Mouse (Mus musculus) hindbrain, embryonic 14.5 days (tissue): ENCODE data around the gene Tmem159. TPM values are rescaled to one million over a fixed set of nuclear protein-coding genes. Genes with fewer than 3 reads are reported as not detected.

ENCODE experiments used
- ATAC-seq: fragments of 200-750 bp; cut with Nextera tagmentation; 2 replicates; pipeline ENCODE4 v1.8.0; 2017; ENCODE audit warnings: moderate number of reproducible peaks, mild to moderate bottlenecking, moderate TSS enrichment, moderate library complexity; ENCODE audit not compliant: low FRiP score
- DNase-seq: peaks from one replicate; pipeline ENCODE4 v3.0.0-alpha.2; 2015; ENCODE audit warnings: low spot score
- H3K27ac ChIP-seq: fragments of 300-500 bp; sonication (generic); 2 replicates; pipeline ENCODE4 v1.5.1; 2014; ENCODE audit warnings: mild to moderate bottlenecking, moderate library complexity
- H3K27me3 ChIP-seq: fragments of 300-500 bp; sonication (generic); 2 replicates; pipeline ENCODE4 v1.6.1; 2014; ENCODE audit warnings: mild to moderate bottlenecking, low read length, mixed read lengths; ENCODE audit not compliant: control insufficient read depth, insufficient read depth
- H3K36me3 ChIP-seq: fragments of 300-500 bp; sonication (generic); replicated peaks from 2 replicates; pipeline ENCODE4 v1.6.1; 2014; ENCODE audit not compliant: control insufficient read depth, insufficient read depth
- H3K4me1 ChIP-seq: fragments of 300-500 bp; sonication (generic); replicated peaks from 2 replicates; pipeline ENCODE4 v1.6.1; 2014; ENCODE audit warnings: antibody characterized with exemption, low read length, mixed read lengths; ENCODE audit not compliant: control insufficient read depth, insufficient read depth
- H3K4me2 ChIP-seq: fragments of 300-500 bp; sonication (generic); replicated peaks from 2 replicates; pipeline ENCODE4 v1.6.1; 2014; ENCODE audit warnings: mild to moderate bottlenecking, moderate library complexity
- H3K4me3 ChIP-seq: fragments of 300-500 bp; sonication (generic); replicated peaks from 2 replicates; pipeline ENCODE4 v1.5.1; 2014; ENCODE audit warnings: mild to moderate bottlenecking, low read length
- H3K9ac ChIP-seq: fragments of 300-500 bp; sonication (generic); 2 replicates; pipeline ENCODE4 v1.6.1; 2014
- H3K9me3 ChIP-seq: fragments of 300-500 bp; sonication (generic); 2 replicates; pipeline ENCODE4 v1.6.1; 2016; ENCODE audit warnings: low read length; ENCODE audit not compliant: control insufficient read depth
- WGBS: fragments of 180-500 bp; shearing (Covaris S2); extraction: QIAGEN DNeasy Blood & Tissue Kit; methylation state at CpG from one replicate; pipeline ENCODE4 v1.1.7; 2014; 5-methylcytosine and 5-hydroxymethylcytosine counted together
- polyA plus RNA-seq: library from polyadenylated mRNA; unstranded; fragments of >200 nt; fragmentation: Nextera tagmentation; extraction: Ambion mirVana; gene quantifications from 2 replicates; pipeline ENCODE4 v1.2.1, GENCODE M21; 2014

Tmem159 gene
- polyA plus RNA-seq, 1 experiment from 2014 or later = 12.0 TPM

GRCm38 (mm10) chr7:120156841-120157409 is 54.8 kb downstream of the Tmem159 start:
- Histone ChIP-seq H3K4me3 (no peak overlapping the region), H3K9me3 (no peaks in the 10 kb centered on the region), H3K4me2 (no peak overlapping the region), H3K27ac (no peak overlapping the region), H3K4me1 (peaks cover 14% of the 10 kb centered on the region), H3K27me3 (no peaks in the 10 kb centered on the region), H3K36me3 (no peaks in the 10 kb centered on the region), H3K9ac (no peak overlapping the region)
- ATAC-seq = no peak
- no peak for DNase-seq
- 20% methylated on average over 2 of the region's 2 CpGs for WGBS

DNA sequence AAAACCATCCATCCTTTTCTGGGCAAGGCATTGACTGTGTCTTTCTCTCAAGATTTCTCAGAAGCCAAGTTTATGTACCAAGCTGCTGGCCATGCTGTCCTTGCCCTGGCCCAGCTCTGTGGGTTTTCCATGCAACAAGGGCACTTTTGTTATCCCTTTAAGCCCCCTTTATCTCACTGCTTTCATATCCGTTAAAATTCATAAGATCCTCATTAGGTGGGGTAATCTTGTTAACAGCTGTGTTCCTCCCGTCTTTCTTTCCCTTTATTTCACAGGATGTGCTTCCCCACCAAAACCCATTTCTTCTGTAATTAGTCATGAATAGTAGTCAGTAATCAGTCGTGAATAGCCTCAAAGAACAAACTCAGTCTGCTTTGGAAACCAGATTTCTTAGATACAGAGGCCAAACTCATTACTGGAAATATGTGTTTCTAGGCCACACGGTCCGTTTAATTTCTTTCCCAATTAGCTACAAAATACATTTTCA is 55.5 kb downstream of the Tmem159 start:
- DNase-seq = no peak
- H3K4me2 ChIP-seq = no peak overlapping the region
- peaks cover 14% of the 10 kb centered on the region for H3K4me1 ChIP-seq
- 18% methylated on average over 5 of the region's 5 CpGs for WGBS
- H3K9me3 ChIP-seq = no peaks in the 10 kb centered on the region
- no peak overlapping the region for H3K9ac ChIP-seq
- ATAC-seq = peak; percentile 72
- H3K27ac ChIP-seq = no peak overlapping the region
- no peak overlapping the region for H3K4me3 ChIP-seq
- no peaks in the 10 kb centered on the region for H3K36me3 ChIP-seq
- no peaks in the 10 kb centered on the region for H3K27me3 ChIP-seq

DNA sequence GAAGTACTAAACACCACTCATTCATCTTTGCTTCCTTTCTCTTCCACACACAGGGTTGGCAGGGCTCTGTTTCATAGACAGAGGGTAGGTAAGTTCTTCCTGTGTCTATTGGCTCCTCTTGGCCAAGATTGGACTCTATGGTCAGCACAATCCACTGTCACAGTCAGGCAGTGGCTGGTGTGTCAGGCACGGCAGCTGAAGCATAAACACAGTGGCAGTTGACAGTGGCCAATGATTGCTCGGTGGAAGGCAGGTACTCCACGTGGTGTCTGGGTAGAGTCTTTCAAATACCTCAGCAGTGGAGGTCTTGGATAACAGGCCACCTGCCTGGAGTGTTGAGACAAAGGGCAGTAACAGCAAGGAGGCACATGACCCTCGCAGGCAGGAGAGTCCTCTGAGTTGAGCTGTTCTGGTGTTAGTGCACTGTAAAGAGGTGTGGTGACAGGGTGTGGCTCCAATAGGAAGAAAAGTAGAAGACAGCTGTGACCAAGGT is 56.0 kb downstream of the Tmem159 start:
- H3K27ac ChIP-seq = no peak overlapping the region
- H3K4me3 ChIP-seq = no peak overlapping the region
- DNase-seq (no peak), ATAC-seq (peak; percentile 55; the same call in 1 of the 2 replicates)
- H3K9me3 ChIP-seq = no peaks in the 10 kb centered on the region
- WGBS = 33% methylated on average over 4 of the region's 4 CpGs
- H3K27me3 ChIP-seq = no peaks in the 10 kb centered on the region
- H3K4me2 ChIP-seq = no peak overlapping the region
- no peak overlapping the region for H3K9ac ChIP-seq
- H3K36me3 ChIP-seq = no peaks in the 10 kb centered on the region
- peaks cover 14% of the 10 kb centered on the region for H3K4me1 ChIP-seq

DNA sequence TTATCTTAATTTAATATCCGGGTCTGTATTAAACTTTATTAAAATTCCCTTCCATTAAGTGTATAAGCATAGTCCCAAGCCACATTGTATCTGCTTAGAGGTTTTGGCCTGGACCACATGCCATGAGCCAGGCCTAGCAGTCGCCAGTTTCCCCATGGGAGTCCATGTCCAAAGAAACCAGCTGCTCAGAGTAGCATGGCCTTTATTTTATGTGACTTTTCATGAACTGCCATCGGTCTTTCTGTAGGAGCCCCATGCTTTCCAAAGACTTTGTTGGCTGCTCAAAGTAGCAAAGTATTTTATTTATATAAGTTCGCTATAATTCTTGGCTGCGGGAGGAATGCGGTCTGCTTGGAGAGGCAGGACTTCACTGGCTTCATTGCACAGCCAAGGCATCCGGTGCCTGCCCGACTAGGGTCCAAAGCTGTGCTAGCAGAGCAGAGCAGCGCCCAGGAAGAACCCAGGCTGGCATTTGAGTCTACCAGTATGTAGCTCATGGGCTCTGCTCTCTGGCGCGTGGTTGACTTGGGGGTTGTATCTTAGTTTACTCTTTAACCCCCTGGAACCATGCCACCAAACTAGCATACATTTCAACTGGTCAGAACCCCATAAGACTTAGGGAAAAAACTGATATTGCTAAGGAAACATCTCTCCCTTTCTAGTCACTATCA is 61.6 kb downstream of the Tmem159 start:
- Histone ChIP-seq H3K27me3 (no peaks in the 10 kb centered on the region), H3K4me2 (no peak overlapping the region), H3K36me3 (no peaks in the 10 kb centered on the region), H3K27ac (no peak overlapping the region), H3K4me3 (no peak overlapping the region), H3K9ac (no peak overlapping the region), H3K4me1 (no peaks in the 10 kb centered on the region), H3K9me3 (no peaks in the 10 kb centered on the region)
- DNase-seq (no peak), ATAC-seq (no peak)
- 90% methylated on average over 11 of the region's 11 CpGs for WGBS

Other genes with a start within 250 kb of the Tmem159 start
- gene Lyrm1, start 206.5 kb upstream of the Tmem159 start, polyA plus RNA-seq = 17.5 and 18.7 TPM in 2 replicates
- 11.3 and 13.0 TPM in 2 replicates for gene Dcun1d3, start 206.1 kb upstream of the Tmem159 start, polyA plus RNA-seq
- gene Dnah3, start 7.1 kb upstream of the Tmem159 start, polyA plus RNA-seq = 0.09 and 0.16 TPM in 2 replicates
- not detected in 2 replicates for gene Zp2, start 42.9 kb downstream of the Tmem159 start, polyA plus RNA-seq
- gene Anks4b, start 71.5 kb downstream of the Tmem159 start, polyA plus RNA-seq = not detected in 2 replicates
- gene Crym, start 99.8 kb downstream of the Tmem159 start, polyA plus RNA-seq = 12.4 and 12.7 TPM in 2 replicates
- not detected in 2 replicates for gene Abca14, start 101.6 kb downstream of the Tmem159 start, polyA plus RNA-seq
- gene Abca15, start 226.3 kb downstream of the Tmem159 start, polyA plus RNA-seq = 0.10 TPM in 1 of 2 replicates, not detected in the other